Mouse (Mus musculus) liver, embryonic 15.5 days (tissue): ENCODE results near the gene Fam240b. TPM values are rescaled to one million over a fixed set of nuclear protein-coding genes. Genes with fewer than 3 reads are reported as not detected.

Source experiments
- ATAC-seq: fragments of 200-750 bp; cut with Nextera tagmentation; 2 replicates; pipeline ENCODE4 v1.8.0; 2017; ENCODE audit warnings: moderate number of reproducible peaks, mild to moderate bottlenecking, moderate library complexity; ENCODE audit not compliant: insufficient read depth
- H3K27ac ChIP-seq: fragments of 300-500 bp; sonication (generic); replicated peaks from 2 replicates; pipeline ENCODE4 v1.5.1; 2015; ENCODE audit warnings: mild to moderate bottlenecking, inconsistent platforms
- H3K27me3 ChIP-seq: fragments of 300-500 bp; sonication (generic); 2 replicates; pipeline ENCODE4 v1.6.1; 2015; ENCODE audit warnings: mild to moderate bottlenecking, inconsistent platforms
- H3K36me3 ChIP-seq: fragments of 300-500 bp; sonication (generic); replicated peaks from 2 replicates; pipeline ENCODE4 v1.6.1; 2015; ENCODE audit warnings: moderate library complexity, mild to moderate bottlenecking, inconsistent platforms
- H3K4me1 ChIP-seq: fragments of 300-500 bp; sonication (generic); replicated peaks from 2 replicates; pipeline ENCODE4 v1.6.1; 2015; ENCODE audit warnings: inconsistent platforms
- H3K4me2 ChIP-seq: fragments of 300-500 bp; sonication (generic); 2 replicates; pipeline ENCODE4 v1.6.1; 2015; ENCODE audit warnings: moderate library complexity, mild to moderate bottlenecking, inconsistent platforms
- H3K4me3 ChIP-seq: fragments of 300-500 bp; sonication (generic); replicated peaks from 2 replicates; pipeline ENCODE4 v1.5.1; 2015; ENCODE audit warnings: mild to moderate bottlenecking, inconsistent platforms
- H3K9ac ChIP-seq: fragments of 300-500 bp; sonication (generic); 2 replicates; pipeline ENCODE4 v1.6.1; 2015; ENCODE audit warnings: moderate library complexity, mild to moderate bottlenecking, inconsistent platforms
- H3K9me3 ChIP-seq: fragments of 300-500 bp; sonication (generic); replicated peaks from 2 replicates; pipeline ENCODE4 v1.6.1; 2016; ENCODE audit warnings: inconsistent platforms
- WGBS: fragments of 180-500 bp; shearing (Covaris S2); methylation state at CpG from one replicate; pipeline ENCODE4 v1.1.7; 2015; ENCODE audit warnings: mixed read lengths; ENCODE audit not compliant: insufficient replicate concordance; 5-methylcytosine and 5-hydroxymethylcytosine counted together
- polyA plus RNA-seq: library from polyadenylated mRNA; unstranded; fragments of >200 nt; fragmentation: Nextera tagmentation; extraction: Ambion mirVana; gene quantifications from 2 replicates; pipeline ENCODE4 v1.2.1, GENCODE M21; 2015

The Fam240b gene
- polyA plus RNA-seq, result not detected in 2 replicates

DNA sequence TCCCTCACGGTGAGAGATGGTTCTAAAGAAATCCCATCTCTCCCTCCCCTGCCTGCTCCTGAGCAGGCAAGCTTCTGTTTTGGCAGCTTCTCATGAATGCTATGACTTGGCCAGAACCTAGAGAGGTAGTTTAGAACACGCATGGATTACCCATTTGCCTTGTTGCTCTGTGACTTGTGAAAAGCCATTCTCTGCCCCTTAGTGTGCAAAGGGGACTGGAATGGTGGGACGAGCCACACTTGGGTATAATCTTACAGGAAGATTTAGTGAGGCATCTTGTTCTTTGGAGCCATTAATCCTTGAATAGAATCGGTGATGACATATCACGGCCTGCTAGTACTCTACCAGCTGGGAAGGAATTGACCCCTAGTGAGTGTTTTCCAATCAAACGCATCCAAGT is at the start of gene Fam240b:
TSS of gene Fam240b (minus strand) at position 101 of the 400 bp plus-strand sequence.
- Histone ChIP-seq H3K4me1 (no peaks in the 10 kb centered on the region), H3K27ac (no peak within 1 kb of the TSS)
- 69% methylated on average over 6 of the region's 6 CpGs for WGBS

DNA sequence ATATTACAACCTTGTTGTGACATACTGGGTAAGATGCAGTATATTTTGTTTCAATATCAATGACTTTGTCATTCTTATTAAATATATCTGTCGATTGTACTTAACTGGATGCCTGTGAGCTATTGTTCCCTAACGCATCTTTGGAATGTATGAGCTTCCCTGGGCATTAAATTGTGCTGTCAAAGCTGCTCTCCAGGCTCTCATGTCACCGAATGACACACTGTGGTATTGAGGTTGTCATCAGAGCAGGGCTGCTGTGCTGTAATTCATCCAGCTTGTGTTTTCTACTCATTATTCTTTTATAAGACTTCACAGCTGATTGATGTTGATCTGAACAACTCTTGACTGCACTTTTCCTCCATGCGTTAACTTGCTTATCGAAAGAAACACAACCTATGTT is 32.5 kb upstream of the Fam240b start:
- ATAC-seq, result no peak
- WGBS, result 63% methylated on average over 5 of the region's 5 CpGs
- no peaks in the 10 kb centered on the region for H3K36me3 ChIP-seq

More for the DNA sequence above, at the start of gene Fam240b:
- Histone ChIP-seq H3K9ac (no peak within 1 kb of the TSS), H3K4me2 (no peak within 1 kb of the TSS), H3K4me3 (no peak within 1 kb of the TSS), H3K36me3 (no peaks in the 10 kb centered on the region), H3K27me3 (no peaks in the 10 kb centered on the region), H3K9me3 (no peaks in the 10 kb centered on the region)
- ATAC-seq, result no peak

GRCm38 (mm10) chr13:64526515-64527285 is 29.1 kb upstream of the Fam240b start:
- WGBS, result 69% methylated on average over 15 of the region's 15 CpGs
- Histone ChIP-seq H3K9me3 (no peaks in the 10 kb centered on the region), H3K9ac (no peak overlapping the region), H3K27me3 (no peaks in the 10 kb centered on the region), H3K36me3 (no peaks in the 10 kb centered on the region), H3K4me2 (no peak overlapping the region), H3K4me1 (no peaks in the 10 kb centered on the region), H3K27ac (no peak overlapping the region), H3K4me3 (no peak overlapping the region)
- no peak for ATAC-seq

More for the DNA sequence above, 32.5 kb upstream of the Fam240b start:
- Histone ChIP-seq H3K27me3 (no peaks in the 10 kb centered on the region), H3K4me2 (no peak overlapping the region), H3K9ac (no peak overlapping the region), H3K9me3 (no peaks in the 10 kb centered on the region), H3K4me1 (no peaks in the 10 kb centered on the region), H3K4me3 (no peak overlapping the region), H3K27ac (no peak overlapping the region)

DNA sequence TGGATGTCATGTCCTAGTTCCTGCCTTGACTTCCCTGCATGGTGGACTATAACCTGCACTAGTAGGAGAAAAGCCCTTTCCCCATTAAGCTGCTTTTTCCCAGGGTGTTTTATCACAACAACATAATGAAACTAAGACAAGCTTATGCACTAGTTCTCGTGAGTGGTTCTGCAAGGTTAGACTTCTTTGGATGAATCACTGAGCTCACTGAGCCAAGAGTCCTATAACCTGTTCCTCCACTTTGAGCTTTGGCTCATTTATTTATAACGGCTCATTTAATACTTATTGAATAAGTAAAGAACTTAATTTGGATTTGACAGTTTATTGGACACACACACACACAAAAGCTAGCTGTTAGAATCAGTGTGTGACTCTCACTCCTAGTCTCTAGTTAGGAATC is 16.7 kb upstream of the Fam240b start:
- Histone ChIP-seq H3K4me2 (no peak overlapping the region), H3K9ac (no peak overlapping the region), H3K27me3 (no peaks in the 10 kb centered on the region), H3K4me1 (no peaks in the 10 kb centered on the region), H3K9me3 (no peaks in the 10 kb centered on the region), H3K36me3 (no peaks in the 10 kb centered on the region), H3K4me3 (no peak overlapping the region), H3K27ac (no peak overlapping the region)
- WGBS, result 54% methylated on average over 2 of the region's 2 CpGs
- ATAC-seq, result no peak

- Histone ChIP-seq H3K9ac (no peak overlapping the region), H3K27me3 (no peaks in the 10 kb centered on the region), H3K4me1 (no peaks in the 10 kb centered on the region), H3K4me2 (no peak overlapping the region), H3K9me3 (no peaks in the 10 kb centered on the region), H3K4me3 (no peak overlapping the region), H3K36me3 (no peaks in the 10 kb centered on the region), H3K27ac (no peak overlapping the region)
- ATAC-seq, result no peak
These were observed 14.0 kb upstream of the Fam240b start for GRCm38 (mm10) chr13:64511616-64512015.

- Histone ChIP-seq H3K4me3 (no peak overlapping the region), H3K27me3 (no peaks in the 10 kb centered on the region), H3K9ac (no peak overlapping the region), H3K9me3 (no peaks in the 10 kb centered on the region), H3K36me3 (no peaks in the 10 kb centered on the region), H3K4me2 (no peak overlapping the region), H3K27ac (no peak overlapping the region), H3K4me1 (no peaks in the 10 kb centered on the region)
- ATAC-seq, result no peak
These were observed 9.8 kb upstream of the Fam240b start for GRCm38 (mm10) chr13:64507361-64507760.

DNA sequence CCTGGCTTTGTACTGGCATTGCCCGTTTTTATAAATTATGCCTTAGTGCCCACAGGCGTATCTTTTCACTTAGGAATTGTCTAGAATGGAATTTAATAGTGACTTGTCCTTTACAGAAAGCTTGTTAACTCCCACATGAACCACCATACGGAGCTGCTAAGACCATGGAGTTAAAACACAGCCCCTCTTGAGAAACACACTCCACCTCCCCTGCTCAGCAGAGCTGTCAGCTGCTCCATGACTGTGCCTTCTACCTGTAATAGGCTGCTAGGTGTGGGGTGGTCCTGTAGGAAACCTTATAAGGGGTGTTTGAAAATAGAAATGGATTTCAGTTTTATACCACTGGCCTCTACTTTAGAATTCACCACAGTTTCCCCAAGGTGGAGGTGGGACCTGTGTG is 5.2 kb upstream of the Fam240b start:
- Histone ChIP-seq H3K9ac (no peak overlapping the region), H3K4me1 (no peaks in the 10 kb centered on the region), H3K36me3 (no peaks in the 10 kb centered on the region), H3K27me3 (no peaks in the 10 kb centered on the region), H3K4me2 (no peak overlapping the region), H3K27ac (no peak overlapping the region), H3K9me3 (no peaks in the 10 kb centered on the region), H3K4me3 (no peak overlapping the region)
- ATAC-seq, result no peak
- 65% methylated on average over 3 of the region's 3 CpGs for WGBS

DNA sequence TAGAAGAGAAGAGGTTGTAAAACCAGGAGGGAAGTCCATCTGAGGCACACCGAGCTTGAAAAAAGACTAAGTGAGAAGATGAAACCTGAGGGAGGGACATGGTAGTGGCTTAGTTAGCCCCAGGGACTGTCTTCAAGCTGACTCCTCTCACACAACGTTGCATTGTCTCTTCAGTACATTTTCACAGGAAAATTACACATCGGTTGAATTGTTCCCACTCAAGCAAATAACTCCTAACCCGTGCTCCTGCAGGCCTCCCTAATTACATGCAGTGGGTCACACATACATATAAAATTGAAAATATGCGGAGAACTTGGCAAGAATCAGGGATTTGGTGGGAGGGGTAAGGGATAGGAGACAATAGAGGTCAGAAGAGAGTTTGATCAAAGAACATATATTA is 4.0 kb downstream of the Fam240b start:
- no peak overlapping the region for H3K9ac ChIP-seq
- no peak for ATAC-seq
- no peaks in the 10 kb centered on the region for H3K4me1 ChIP-seq
- no peak overlapping the region for H3K4me2 ChIP-seq
- H3K27ac ChIP-seq, result no peak overlapping the region
- no peaks in the 10 kb centered on the region for H3K36me3 ChIP-seq
- no peaks in the 10 kb centered on the region for H3K27me3 ChIP-seq
- WGBS, result 58% methylated on average over 5 of the region's 5 CpGs
- H3K4me3 ChIP-seq, result no peak overlapping the region
- no peaks in the 10 kb centered on the region for H3K9me3 ChIP-seq

GRCm38 (mm10) chr13:64489886-64490285 is 7.7 kb downstream of the Fam240b start:
- Histone ChIP-seq H3K9me3 (no peaks in the 10 kb centered on the region), H3K4me2 (no peak overlapping the region), H3K9ac (no peak overlapping the region), H3K27me3 (no peaks in the 10 kb centered on the region), H3K4me3 (no peak overlapping the region), H3K27ac (no peak overlapping the region), H3K36me3 (no peaks in the 10 kb centered on the region), H3K4me1 (no peaks in the 10 kb centered on the region)
- WGBS, result 71% methylated on average over 6 of the region's 6 CpGs
- no peak for ATAC-seq

DNA sequence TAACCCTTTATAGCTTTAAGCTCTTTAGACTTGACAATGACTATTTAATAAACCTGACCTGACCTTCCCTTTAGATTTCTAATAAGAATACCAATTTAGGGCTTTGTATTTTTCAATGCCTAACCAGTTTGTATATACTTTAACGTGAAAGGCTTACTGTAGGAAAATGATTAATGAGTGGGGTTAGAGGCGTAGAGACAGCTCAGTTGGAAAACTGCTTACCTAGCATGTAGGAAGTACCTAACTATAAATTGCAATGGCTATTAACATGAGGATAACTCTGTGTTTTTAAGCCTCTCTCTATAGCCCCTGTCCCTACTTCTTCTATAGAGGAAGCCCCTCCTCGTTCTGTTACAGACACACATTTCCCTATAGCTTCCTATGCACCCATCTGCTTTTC is 17.6 kb downstream of the Fam240b start:
- Histone ChIP-seq H3K9ac (no peak overlapping the region), H3K4me2 (no peak overlapping the region), H3K4me3 (no peak overlapping the region), H3K36me3 (no peaks in the 10 kb centered on the region), H3K27ac (no peak overlapping the region), H3K27me3 (no peaks in the 10 kb centered on the region), H3K9me3 (no peaks in the 10 kb centered on the region), H3K4me1 (no peaks in the 10 kb centered on the region)
- no peak for ATAC-seq
- 61% methylated on average over 3 of the region's 3 CpGs for WGBS

DNA sequence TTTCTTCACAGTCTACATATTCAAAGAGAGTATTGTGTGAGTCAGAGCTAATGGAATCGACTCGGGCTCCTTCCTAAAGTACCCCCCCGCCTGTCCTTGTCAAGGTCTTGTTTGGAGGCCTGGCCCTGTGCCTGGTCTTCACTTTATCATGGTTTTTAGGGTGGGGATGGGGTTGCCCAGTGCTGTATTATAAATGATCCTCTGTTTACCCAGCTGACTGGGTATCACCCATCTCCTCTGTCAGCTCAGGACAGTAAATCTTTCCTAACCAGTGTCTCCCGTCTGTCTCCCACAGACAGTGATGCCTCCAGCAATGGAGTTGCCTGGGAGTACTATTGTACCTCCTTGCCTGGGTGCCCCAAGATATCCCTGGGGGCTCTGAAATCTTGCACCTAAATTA is 19.6 kb downstream of the Fam240b start:
- no peaks in the 10 kb centered on the region for H3K27me3 ChIP-seq
- no peaks in the 10 kb centered on the region for H3K4me1 ChIP-seq
- no peaks in the 10 kb centered on the region for H3K36me3 ChIP-seq
- WGBS, result 54% methylated on average over 4 of the region's 4 CpGs
- H3K9ac ChIP-seq, result no peak overlapping the region
- no peak for ATAC-seq
- no peak overlapping the region for H3K4me2 ChIP-seq
- H3K27ac ChIP-seq, result no peak overlapping the region
- H3K9me3 ChIP-seq, result no peaks in the 10 kb centered on the region
- no peak overlapping the region for H3K4me3 ChIP-seq

DNA sequence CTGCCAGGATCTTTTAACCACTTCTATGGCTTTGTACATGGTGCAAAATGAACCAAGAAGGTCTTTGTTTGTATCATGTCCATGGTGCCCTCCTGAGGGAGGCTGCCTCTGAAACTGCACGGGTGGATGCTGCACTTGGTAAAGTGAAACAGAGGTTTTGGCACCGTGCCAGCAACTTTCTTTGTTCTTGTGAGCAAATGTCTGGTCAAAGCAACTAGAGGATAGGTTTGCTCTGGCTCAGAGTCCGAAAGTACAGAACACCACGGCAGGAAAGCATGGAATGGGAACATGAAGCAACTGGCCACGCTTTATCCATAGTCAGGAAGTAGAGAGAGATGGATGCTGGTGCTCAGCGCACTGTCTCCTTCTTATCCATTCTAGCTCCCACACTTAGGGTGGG is 29.7 kb downstream of the Fam240b start:
- WGBS, result 55% methylated on average over 6 of the region's 6 CpGs
- no peaks in the 10 kb centered on the region for H3K4me1 ChIP-seq
- H3K4me2 ChIP-seq, result no peak overlapping the region
- H3K27ac ChIP-seq, result no peak overlapping the region
- no peak for ATAC-seq
- no peaks in the 10 kb centered on the region for H3K9me3 ChIP-seq
- no peaks in the 10 kb centered on the region for H3K36me3 ChIP-seq
- H3K27me3 ChIP-seq, result no peaks in the 10 kb centered on the region; the same call in 1 of the 2 replicates
- H3K9ac ChIP-seq, result no peak overlapping the region
- no peak overlapping the region for H3K4me3 ChIP-seq
